Mouse (Mus musculus): ENCODE data around the gene Ctu2. TPM values are rescaled to one million over a fixed set of nuclear protein-coding genes. Genes with fewer than 3 reads are reported as not detected.

The Ctu2 gene
- polyA plus RNA-seq, 1 experiment, result 20.8 TPM

DNA sequence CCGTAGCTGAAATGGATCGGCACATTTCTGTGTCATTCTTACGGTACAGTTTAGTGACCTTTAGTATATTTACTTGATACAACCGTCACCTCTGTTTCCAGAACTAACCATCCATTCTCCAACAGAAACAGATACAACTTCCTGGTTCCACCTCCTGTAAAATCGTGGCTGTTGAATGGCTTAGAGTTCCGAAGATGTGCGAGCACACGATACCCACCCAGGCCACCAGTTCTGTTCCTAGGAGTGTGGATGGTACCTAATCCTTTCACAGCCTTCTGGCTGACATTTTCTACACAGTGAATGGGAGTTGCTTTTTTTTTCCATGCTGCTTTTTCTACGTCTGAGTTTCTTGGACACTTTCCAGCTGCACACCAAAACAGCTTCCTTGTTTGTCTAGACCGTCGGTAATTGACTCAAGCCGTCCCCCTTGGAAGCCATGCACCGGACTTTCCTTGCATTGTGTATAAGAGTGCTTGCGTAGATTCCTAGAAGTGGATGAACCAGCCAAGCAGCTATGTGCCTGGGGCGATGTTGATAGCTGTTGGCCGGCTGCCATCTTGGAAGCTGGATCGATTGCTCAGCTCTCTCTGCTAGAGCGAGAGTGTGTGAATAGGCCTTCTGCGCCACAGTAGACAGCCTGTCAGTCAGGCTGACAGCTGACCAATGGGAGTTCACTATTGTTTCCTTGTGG is 31.7 kb upstream of the Ctu2 start:
- WGBS, result under 1% methylated on average over 19 of the region's 19 CpGs
- DNase-seq (ENCODE audit: low read depth, low spot score), result peak; percentile 97

GRCm38 (mm10) chr8:122445203-122445602 is 30.7 kb upstream of the Ctu2 start:
- 64% methylated on average over 3 of the region's 3 CpGs for WGBS
- DNase-seq (ENCODE audit: low read depth, low spot score), result no peak

DNA sequence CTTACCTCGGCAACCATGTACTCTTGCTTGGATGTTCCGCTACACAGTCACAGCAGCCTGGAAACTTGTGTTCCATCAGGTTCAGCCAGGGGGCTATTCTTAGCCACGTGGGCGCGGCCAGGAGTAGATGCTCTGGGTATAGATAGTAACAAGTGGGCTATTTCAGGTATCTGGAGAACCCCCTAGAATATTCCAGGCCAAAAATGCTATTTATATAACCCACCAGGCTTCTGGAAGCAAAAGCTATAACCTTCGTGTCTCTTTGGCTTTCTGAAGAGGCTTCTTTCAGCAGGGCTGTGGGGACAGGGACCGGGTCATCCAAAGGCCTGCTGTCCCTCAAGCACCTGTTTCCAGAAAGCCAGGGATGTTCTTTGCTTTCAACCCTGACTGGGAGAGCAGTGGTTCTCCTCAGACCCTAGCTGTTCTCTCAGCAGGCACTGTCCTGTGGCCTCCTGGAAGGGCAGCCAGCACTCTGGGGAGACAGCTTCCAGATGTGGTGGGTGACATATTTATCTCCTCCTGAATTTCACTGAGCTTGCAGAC is 24.7 kb upstream of the Ctu2 start:
- no peak for DNase-seq (ENCODE audit: low read depth, low spot score)
- 52% methylated on average over 7 of the region's 7 CpGs for WGBS

GRCm38 (mm10) chr8:122452154-122452553 is 23.8 kb upstream of the Ctu2 start:
- no peak for DNase-seq (ENCODE audit: low read depth, low spot score)
- 93% methylated on average over 10 of the region's 10 CpGs for WGBS

- DNase-seq (ENCODE audit: low read depth, low spot score), result no peak
- 65% methylated on average over 6 of the region's 6 CpGs for WGBS
Measured at GRCm38 (mm10) chr8:122454409-122454808, 21.5 kb upstream of the Ctu2 start.

DNA sequence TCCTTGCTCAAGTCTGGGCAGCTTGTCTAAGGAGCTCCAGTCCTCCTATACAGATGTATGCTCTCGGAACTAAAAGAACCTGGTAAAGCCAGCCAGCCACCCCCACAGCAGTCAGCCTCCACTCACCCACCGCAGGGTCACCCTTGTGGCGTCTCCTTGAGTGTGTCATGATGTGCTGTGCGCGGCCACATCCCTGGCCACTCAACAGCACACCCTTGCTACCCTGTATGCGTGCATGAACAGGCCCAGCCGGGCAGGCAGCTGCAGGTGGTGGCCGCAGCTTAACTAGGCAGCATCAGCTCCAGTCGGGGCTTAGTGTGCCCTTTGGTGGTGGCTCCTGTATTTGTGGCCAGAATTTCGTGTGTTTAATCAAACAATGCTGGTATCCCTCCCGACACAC is 18.8 kb upstream of the Ctu2 start:
- WGBS, result 78% methylated on average over 11 of the region's 11 CpGs
- no peak for DNase-seq (ENCODE audit: low read depth, low spot score)

- WGBS, result 64% methylated on average over 6 of the region's 6 CpGs
- no peak for DNase-seq (ENCODE audit: low read depth, low spot score)
Measured at GRCm38 (mm10) chr8:122459218-122459900, 16.6 kb upstream of the Ctu2 start.

DNA sequence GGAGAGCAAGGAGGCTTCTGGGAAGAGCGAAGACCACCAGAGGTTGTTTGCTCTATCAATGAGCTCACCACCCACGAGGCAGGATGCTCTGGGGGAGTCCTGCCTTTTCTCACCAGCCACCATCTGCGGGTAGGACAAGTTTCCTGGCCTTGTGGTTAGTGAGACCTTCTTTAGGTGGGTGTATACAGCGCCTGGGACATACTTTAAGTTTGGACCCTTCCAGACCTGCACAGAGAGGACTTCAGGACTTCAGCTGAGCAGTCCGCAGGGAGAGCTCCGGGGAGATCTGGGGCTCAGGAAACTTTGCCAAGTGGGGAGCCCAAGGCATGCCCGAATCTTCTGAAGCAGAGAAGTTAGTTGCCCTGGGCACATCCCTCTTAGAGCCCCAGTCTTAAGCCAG is 16.0 kb upstream of the Ctu2 start:
- no peak for DNase-seq (ENCODE audit: low read depth, low spot score)
- WGBS, result 23% methylated on average over 7 of the region's 7 CpGs

DNA sequence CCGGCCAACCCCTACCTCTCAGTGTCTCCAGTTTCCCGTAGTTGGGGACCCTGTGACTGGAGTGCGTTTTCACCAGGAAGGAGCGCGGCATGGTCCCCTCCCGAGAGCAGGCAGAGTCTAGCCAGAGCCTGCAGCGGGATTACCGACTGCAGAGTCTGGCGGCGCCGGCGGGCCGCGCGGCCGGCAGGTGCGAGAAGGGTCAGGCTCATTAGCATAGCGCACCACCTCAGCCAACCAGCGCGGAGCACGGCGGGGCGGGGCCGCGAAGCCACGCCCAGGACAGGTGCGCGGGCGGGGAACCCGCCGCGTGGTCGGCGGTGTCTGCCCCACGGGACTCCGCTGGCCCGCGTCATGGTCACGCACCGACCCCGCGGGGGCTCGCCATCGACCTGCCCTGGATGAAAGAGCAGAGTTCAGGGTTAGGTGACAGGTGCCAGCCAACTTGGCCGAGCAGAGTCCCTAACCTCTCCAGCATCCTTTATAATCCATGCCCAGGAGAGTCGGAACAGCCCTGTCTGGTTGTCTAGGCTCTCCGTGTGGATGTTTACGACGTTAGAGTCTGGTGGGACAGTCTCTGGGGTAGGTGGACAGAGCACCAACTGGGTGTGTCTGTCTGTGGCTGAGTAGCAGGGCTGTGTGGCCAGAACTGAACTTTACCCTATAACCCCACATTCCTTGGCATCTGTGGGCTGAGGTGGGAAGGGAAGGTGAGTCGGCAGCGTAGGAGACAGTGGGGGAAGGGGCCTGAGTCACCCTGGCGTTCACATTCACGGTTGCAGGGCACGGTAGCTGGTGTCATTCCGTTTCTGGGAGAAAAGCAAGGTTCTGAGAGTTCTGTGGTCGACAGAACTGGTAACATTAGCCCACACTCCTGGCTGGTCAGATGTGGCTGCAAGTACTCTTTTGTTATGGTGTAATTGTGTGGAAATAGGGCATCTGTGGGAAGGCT is 15.1 kb upstream of the Ctu2 start, which contains the start of gene Snai3:
Snai3 (minus strand) TSS at position 210 of the 949 bp plus-strand sequence.
- 2% methylated on average over 56 of the region's 56 CpGs for WGBS
- DNase-seq (ENCODE audit: low read depth, low spot score), result peak; percentile 42

- WGBS, result 78% methylated on average over 11 of the region's 11 CpGs
- DNase-seq (ENCODE audit: low read depth, low spot score), result no peak
Measured at GRCm38 (mm10) chr8:122461473-122462148, 14.3 kb upstream of the Ctu2 start.

DNA sequence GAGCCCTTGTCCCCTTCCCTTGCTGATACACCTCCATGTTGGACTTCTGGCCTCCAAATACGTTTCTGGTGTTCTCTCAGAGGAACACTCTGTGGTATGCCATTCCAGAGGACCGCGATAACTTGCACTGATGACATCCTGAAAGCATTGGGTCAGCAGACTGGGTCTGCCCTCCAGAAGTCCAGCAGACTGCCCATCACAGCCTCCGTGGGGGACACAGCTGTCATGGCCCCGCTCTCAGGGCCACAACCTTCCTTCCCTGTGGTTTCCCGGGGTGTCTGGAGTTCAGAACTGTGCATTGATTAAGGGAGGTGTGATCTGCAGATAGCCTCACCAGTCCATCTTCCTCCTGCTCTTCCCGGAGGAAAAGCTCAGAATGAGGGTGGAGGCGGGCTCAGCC is 13.4 kb upstream of the Ctu2 start:
- DNase-seq (ENCODE audit: low read depth, low spot score), result no peak
- WGBS, result 83% methylated on average over 8 of the region's 8 CpGs

DNA sequence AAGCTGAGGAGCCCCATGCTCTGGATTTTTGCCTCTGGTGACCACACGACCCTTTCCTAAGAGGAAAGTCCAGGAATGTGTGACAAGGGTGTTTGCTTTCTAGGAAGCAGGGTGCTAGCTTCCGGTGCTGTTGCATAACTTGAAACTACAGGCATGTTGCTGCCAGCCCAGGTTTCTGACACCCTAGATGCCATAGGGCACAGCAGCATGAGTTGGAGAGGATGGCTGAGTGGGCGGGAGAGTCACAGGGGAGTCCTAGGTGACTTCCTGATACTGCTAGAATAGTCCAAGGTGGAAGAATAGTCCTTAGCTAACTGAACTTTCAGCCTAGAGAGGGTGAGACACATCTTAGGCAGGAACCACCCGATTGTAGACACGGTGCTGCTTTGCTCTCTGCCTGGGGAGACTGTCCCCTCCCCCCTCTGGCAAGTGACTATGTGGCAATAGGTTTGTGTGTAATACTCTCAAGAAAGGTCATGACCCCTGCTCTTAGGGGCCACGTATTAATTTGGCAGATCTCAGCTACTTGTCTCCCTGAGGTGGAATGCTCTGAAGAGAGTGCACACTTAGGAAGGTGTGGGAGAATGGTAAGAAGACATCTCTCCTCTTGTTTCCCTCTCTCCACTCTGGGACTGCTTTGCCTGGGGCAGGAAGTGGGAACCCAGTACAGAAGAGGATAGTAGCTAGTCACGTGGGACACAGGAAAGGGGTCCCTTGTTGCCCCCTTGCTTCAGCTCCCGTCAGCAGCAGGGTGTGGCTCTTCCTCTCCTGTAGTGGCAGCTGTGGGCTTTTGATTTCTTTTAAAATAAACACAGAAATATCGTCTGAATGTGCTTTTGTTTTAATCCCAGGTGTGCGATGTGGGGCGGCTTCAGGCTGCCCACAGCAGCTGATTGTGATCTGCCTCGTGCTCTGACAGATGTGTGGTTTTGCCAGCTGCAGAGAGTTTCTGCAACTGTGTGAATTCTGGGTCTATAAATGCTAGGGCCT is 12.0 kb upstream of the Ctu2 start:
- DNase-seq (ENCODE audit: low read depth, low spot score), result no peak
- 29% methylated on average over 12 of the region's 12 CpGs for WGBS

DNA sequence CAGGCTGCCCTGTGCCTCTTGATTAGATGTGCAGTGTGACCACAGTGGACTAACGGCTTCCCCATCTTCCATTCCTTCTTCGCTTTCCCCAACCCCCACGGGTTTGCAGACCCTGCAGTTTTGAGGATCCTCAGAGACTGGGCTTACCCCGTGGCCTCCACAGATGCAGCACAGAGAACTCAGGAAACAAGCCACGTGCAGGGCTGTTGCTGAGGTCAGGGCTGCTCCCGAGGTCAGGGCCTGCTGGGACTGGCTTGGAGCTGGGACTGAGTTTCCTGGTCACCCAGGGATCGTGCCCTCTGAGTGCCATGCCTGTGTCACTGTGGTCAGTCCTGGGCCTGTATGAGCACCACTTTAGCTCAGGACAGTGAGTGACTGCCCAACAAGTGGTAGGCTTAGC is 11.0 kb upstream of the Ctu2 start:
- DNase-seq (ENCODE audit: low read depth, low spot score), result no peak
- WGBS, result 79% methylated on average over 7 of the region's 7 CpGs

DNA sequence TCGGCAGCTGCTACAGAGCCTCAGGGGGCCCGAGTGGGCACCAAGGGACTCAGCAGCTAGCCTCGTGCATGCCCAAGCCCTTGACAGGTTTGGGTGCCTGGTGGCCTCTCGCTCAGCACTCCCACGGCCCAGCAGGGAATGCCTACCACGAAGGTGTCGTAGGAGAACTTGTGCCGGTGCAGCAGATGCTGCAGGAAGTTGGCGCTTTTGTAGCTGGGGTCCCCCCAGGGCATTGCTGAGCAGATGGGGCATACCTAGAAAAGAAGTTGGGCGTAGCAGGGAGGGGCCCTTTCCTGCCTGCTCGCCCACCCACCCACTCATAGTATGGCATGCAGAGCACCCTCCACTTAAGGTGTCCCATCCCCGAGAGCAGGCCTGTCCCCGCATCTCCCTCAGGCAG is 8.1 kb upstream of the Ctu2 start:
- DNase-seq (ENCODE audit: low read depth, low spot score), result no peak
- WGBS, result 94% methylated on average over 13 of the region's 13 CpGs

DNA sequence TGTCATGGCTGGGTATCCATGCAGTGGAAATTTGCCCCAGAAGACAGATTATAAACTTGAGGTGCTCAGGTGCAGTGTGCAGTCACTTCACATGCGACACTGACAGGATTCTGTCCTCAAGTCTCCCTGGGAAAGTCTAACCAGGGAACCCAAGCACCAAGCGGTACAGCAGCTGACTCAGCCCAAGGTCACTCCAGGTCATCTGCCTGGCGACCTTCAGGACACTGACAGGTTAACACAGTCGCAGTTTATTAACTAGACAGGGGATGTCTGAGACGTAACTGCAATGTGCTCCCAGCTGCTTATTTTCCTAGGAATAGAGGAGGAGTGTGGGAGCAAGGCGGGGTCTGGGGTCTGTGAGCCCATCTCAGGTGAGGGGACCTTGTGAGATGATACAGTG is 6.5 kb upstream of the Ctu2 start:
- no peak for DNase-seq (ENCODE audit: low read depth, low spot score)
- 78% methylated on average over 6 of the region's 6 CpGs for WGBS

GRCm38 (mm10) chr8:122469965-122470364 is 6.0 kb upstream of the Ctu2 start:
- no peak for DNase-seq (ENCODE audit: low read depth, low spot score)
- WGBS, result 83% methylated on average over 10 of the region's 10 CpGs

- 80% methylated on average over 5 of the region's 5 CpGs for WGBS
- no peak for DNase-seq (ENCODE audit: low read depth, low spot score)
Measured at GRCm38 (mm10) chr8:122470691-122471090, 5.3 kb upstream of the Ctu2 start.

GRCm38 (mm10) chr8:122473911-122474421 is 2.0 kb upstream of the Ctu2 start:
- no peak for DNase-seq (ENCODE audit: low read depth, low spot score)
- WGBS, result 72% methylated on average over 8 of the region's 8 CpGs

Data from large intestine, adult 2 months (tissue).